Mouse (Mus musculus) heart, embryonic 11.5 days (tissue): Measurements from ENCODE around the gene Gm7861. TPM values are rescaled to one million over a fixed set of nuclear protein-coding genes. Genes with fewer than 3 reads are reported as not detected.
"Not testable (repeated sequence)": the region's sequence is repeated elsewhere in the genome, so short reads cannot be mapped to it uniquely, and the experiment has no call there.

Experiments used
- ATAC-seq: fragments of 200-750 bp; cut with Nextera tagmentation; replicated peaks from 2 replicates; pipeline ENCODE4 v1.8.0; 2017; ENCODE audit warnings: moderate library complexity; ENCODE audit not compliant: insufficient number of reproducible peaks, low FRiP score, low TSS enrichment
- H3K27ac ChIP-seq: fragments of 300-500 bp; sonication (generic); 2 replicates; pipeline ENCODE4 v1.5.1; 2014; ENCODE audit warnings: mild to moderate bottlenecking, low read depth, low read length
- H3K27me3 ChIP-seq: fragments of 300-500 bp; sonication (generic); 2 replicates; pipeline ENCODE4 v1.6.1; 2014; ENCODE audit warnings: mild to moderate bottlenecking, low read length, mixed read lengths; ENCODE audit not compliant: control insufficient read depth, insufficient read depth
- H3K36me3 ChIP-seq: fragments of 300-500 bp; sonication (generic); 2 replicates; pipeline ENCODE4 v1.6.1; 2014; ENCODE audit warnings: mild to moderate bottlenecking, low read length, moderate library complexity, mixed read lengths; ENCODE audit not compliant: control insufficient read depth, insufficient read depth
- H3K4me1 ChIP-seq: fragments of 300-500 bp; sonication (generic); 2 replicates; pipeline ENCODE4 v1.6.1; 2014; ENCODE audit warnings: low read length; ENCODE audit not compliant: control insufficient read depth, insufficient read depth
- H3K4me2 ChIP-seq: fragments of 300-500 bp; sonication (generic); 2 replicates; pipeline ENCODE4 v1.6.1; 2014; ENCODE audit warnings: mild to moderate bottlenecking, moderate library complexity
- H3K4me3 ChIP-seq: fragments of 300-500 bp; sonication (generic); 2 replicates; pipeline ENCODE4 v1.5.1; 2014; ENCODE audit warnings: low read depth, low read length
- H3K9ac ChIP-seq: fragments of 300-500 bp; sonication (generic); 2 replicates; pipeline ENCODE4 v1.6.1; 2014; ENCODE audit warnings: mild to moderate bottlenecking, low read depth, low read length, moderate library complexity
- H3K9me3 ChIP-seq: fragments of 300-500 bp; sonication (generic); replicated peaks from 2 replicates; pipeline ENCODE4 v1.6.1; 2016; ENCODE audit warnings: low read length; ENCODE audit not compliant: control insufficient read depth
- WGBS: fragments of 180-500 bp; shearing (Covaris S2); extraction: QIAGEN DNeasy Blood & Tissue Kit; methylation state at CpG from one replicate; pipeline ENCODE4 v1.1.7; 2014; ENCODE audit not compliant: insufficient replicate concordance; 5-methylcytosine and 5-hydroxymethylcytosine counted together
- polyA plus RNA-seq: library from polyadenylated mRNA; unstranded; fragments of >200 nt; fragmentation: Nextera tagmentation; extraction: Ambion mirVana; gene quantifications from 2 replicates; pipeline ENCODE4 v1.2.1, GENCODE M21; 2014

Gm7861 gene
- polyA plus RNA-seq: not detected in 2 replicates

DNA sequence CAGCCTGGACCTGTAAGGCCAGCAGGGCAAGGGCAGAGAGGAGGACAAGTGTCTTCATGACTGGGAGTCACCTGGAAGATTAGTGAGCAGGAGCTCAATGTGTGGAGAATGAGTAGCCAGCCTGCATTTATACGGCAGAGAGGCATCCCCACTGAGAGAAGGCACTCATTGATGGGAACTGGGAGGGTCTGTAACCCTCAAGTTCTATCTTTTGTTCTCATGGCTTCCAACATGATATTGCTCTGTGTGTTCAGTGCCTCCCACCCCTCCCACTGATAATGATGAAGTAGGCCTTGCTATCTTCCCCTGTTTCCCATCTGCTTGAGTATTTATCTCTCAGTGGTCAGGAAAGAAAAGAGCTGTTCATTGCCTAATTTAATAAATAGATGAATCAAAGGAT is at the start of gene Gm7861:
TSS of gene Gm7861 (minus strand) at position 101 of the 400 bp plus-strand sequence.
- H3K4me1 ChIP-seq, H3K9me3 ChIP-seq, ATAC-seq, H3K27ac ChIP-seq, H3K36me3 ChIP-seq, H3K4me3 ChIP-seq, H3K27me3 ChIP-seq, H3K9ac ChIP-seq, H3K4me2 ChIP-seq: not testable (repeated sequence)
- no CpG with 5 or more reads among the region's 1 CpGs for WGBS

DNA sequence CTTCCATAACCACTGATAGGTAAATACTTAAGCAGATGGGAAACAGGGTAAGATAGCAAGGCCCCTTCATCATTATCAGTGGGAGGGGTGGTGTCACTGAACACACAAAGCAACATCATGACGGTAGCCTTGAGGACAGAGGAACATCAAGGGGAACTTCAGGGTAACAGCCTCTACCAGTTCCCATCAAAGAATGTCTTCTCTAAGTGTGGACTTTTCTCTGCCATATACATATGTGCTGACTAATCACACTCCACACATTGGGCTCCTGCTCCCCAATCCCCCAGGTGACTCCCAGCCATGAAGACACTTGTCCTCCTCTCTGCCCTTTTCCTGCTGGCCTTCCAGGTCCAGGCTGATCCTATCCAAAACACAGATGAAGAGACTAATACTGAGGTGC is 23.6 kb upstream of the Gm7861 start, which contains the start of gene Defa26:
TSS of gene Defa26 (plus strand) at position 301 of the 400 bp plus-strand sequence.
- not testable (repeated sequence) for H3K9ac ChIP-seq, H3K4me1 ChIP-seq, ATAC-seq, H3K4me3 ChIP-seq, H3K9me3 ChIP-seq, H3K4me2 ChIP-seq, H3K27ac ChIP-seq, H3K27me3 ChIP-seq, H3K36me3 ChIP-seq
- no CpG with 5 or more reads among the region's 1 CpGs for WGBS

DNA sequence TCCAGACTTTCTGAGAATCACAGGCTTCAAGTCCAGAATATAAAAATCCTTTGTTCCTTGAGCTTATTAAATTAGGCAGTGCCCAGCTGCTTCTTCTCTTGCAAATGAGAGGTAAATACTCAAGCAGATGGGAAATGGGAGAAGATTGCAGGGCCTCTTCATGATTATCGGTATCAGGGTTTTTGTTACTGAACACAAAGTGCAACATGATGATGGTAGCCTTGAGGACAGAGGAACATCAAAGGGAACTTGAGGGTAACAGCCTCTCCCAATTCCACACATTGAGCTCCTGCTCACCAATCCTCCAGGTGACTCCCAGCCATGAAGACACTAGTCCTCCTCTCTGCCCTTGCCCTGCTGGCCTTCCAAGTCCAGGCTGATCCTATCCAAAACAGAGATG is 11.6 kb downstream of the Gm7861 start, which contains the start of gene Defa28:
TSS of gene Defa28 (plus strand) at position 301 of the 400 bp plus-strand sequence.
- H3K27ac ChIP-seq, H3K4me1 ChIP-seq, H3K9me3 ChIP-seq, H3K27me3 ChIP-seq, H3K36me3 ChIP-seq, H3K9ac ChIP-seq, H3K4me3 ChIP-seq, ATAC-seq, H3K4me2 ChIP-seq: not testable (repeated sequence)
- no CpG with 5 or more reads among the region's 1 CpGs for WGBS

DNA sequence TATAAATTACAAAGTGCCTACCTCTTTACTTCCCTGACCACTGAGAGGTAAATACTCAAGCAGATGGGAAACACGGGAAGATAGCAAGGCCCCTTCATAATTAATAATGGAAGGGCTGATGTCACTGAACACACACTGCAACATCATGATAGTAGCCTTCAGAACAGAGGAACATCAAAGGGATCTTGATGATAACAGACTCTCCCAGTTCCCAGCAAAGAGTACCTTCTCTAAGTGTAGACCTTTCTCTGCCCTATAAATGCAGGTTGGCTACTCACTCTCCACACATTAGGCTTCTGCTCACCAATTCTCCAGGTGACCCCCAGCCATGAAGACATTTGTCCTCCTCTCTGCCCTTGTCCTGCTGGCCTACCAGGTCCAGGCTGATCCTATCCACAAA is 29.2 kb downstream of the Gm7861 start, which contains the start of gene Defa37:
TSS of gene Defa37 (plus strand) at position 301 of the 400 bp plus-strand sequence.
- H3K9me3 ChIP-seq, H3K27me3 ChIP-seq, H3K9ac ChIP-seq, H3K4me2 ChIP-seq, H3K4me1 ChIP-seq, H3K36me3 ChIP-seq, ATAC-seq, H3K27ac ChIP-seq, H3K4me3 ChIP-seq: not testable (repeated sequence)
- WGBS: no CpG with 5 or more reads among the region's 1 CpGs

Other genes starting within 250 kb of the Gm7861 start
- not detected in 2 replicates for gene Defa2, start 216.0 kb downstream of the Gm7861 start, polyA plus RNA-seq
- not detected in 2 replicates for gene Defa33, start 202.7 kb downstream of the Gm7861 start, polyA plus RNA-seq
- gene Defa36, start 167.1 kb downstream of the Gm7861 start, polyA plus RNA-seq: not detected in 2 replicates
- not detected in 2 replicates for gene Gm7849, start 137.9 kb downstream of the Gm7861 start, polyA plus RNA-seq
- gene Defa20, start 85.2 kb downstream of the Gm7861 start, polyA plus RNA-seq: not detected in 2 replicates
- gene Defa32, start 65.5 kb downstream of the Gm7861 start, polyA plus RNA-seq: not detected in 2 replicates
- not detected in 2 replicates for gene Defa37, start 29.1 kb downstream of the Gm7861 start, polyA plus RNA-seq
- gene Defa28, start 11.5 kb downstream of the Gm7861 start, polyA plus RNA-seq: not detected in 2 replicates
- not detected in 2 replicates for gene Defa26, start 23.7 kb upstream of the Gm7861 start, polyA plus RNA-seq
- not detected in 2 replicates for gene Defa17, start 61.3 kb upstream of the Gm7861 start, polyA plus RNA-seq
- not detected in 2 replicates for gene Defa34, start 71.3 kb upstream of the Gm7861 start, polyA plus RNA-seq
- not detected in 2 replicates for gene AY761184, start 109.1 kb upstream of the Gm7861 start, polyA plus RNA-seq
- not detected in 2 replicates for gene Defa24, start 140.0 kb upstream of the Gm7861 start, polyA plus RNA-seq
- not detected in 2 replicates for gene Defb50, start 229.0 kb upstream of the Gm7861 start, polyA plus RNA-seq
- gene Defb2, start 245.4 kb upstream of the Gm7861 start, polyA plus RNA-seq: not detected in 2 replicates